Mouse (Mus musculus) regulatory T cell (primary cell): ENCODE results near the gene Dhcr7.

ENCODE experiments used
- in situ Hi-C: fragments of 300-600 bp; cut with MboI, MseI; formaldehyde crosslinking; loops from one replicate; pipeline ENCODE4 v1.15.1; 2025; ENCODE audit warnings: high pct_unique_total_duplicates

The Dhcr7 gene

DNA sequence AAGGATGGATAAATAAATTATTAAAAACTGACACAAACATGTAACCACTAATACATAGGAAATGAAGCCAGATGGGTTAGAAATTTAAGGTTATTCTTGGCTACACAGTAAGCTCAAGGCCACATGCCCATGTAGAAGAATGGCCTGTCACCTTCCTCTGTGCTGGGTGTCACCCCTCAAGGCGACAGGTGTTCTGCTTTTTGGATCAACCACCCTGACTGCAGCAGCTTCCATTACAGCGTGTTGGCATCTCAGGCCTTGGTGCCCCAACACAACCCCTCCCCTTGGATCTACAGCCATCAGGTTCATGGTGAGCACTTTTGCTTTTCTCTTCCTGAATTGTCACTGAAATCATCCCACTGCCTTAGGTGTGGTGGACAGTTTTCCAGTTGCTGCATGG lies 9.7 kb downstream of the Dhcr7 start:
- in situ Hi-C loops = loop anchor here (5.0 to 10.0 kb wide), 3 partner anchors 75 to 722 kb away; partner anchors contain the start of gene Ppfia1

DNA sequence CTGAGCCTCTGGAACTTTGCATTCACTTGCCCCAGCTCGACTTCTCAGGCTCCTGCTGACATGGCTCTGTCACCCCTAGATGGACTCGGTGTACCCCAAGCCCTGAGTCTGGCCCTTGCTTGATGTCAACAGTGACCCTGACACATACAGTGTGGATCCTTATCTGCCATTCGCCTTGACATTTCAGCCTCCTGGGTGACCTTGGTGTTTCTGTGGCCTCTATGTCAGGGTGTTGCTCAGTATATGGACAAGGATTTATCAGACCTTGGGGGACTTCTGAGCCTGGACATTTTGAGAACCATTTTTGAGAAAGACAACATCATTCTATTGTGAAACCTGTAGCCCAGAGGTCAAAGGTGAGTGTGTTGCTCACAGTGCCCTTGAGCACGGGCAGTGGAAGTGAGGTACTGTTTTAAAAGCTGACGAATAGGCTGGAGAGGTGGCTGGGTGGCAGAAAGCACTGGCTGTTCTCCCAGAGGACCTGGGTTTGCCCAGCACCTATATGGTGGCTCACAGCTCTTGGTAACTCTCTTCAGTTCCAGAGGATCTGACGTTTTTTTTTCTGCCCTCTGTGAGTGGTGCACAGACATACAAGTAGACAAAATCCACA lies 10.7 kb downstream of the Dhcr7 start:
- in situ Hi-C loops = loop anchor here (5.0 to 10.0 kb wide), 3 partner anchors 74 to 721 kb away; partner anchors contain the start of gene Ppfia1

DNA sequence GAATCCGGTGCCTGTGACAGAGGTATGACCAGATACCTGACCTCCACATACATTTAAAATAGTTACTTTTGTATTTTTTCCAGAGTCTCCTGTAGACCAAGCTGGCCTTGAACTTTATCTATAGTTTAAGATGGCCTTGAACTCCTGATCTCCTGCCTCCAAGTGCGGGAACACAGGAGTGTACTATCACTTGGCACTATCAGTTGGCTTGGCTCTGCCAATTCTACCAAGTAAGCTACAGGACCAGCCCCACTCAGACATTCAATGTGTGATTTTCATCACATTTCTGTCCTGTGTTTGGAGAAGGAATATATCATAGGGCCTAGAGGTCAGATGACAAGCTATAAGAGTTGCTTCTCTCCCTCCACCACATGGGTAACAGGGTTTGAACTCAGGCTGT lies 11.4 kb downstream of the Dhcr7 start:
- in situ Hi-C loops = loop anchor here (5.0 to 10.0 kb wide), 3 partner anchors 73 to 720 kb away; partner anchors contain the start of gene Ppfia1

DNA sequence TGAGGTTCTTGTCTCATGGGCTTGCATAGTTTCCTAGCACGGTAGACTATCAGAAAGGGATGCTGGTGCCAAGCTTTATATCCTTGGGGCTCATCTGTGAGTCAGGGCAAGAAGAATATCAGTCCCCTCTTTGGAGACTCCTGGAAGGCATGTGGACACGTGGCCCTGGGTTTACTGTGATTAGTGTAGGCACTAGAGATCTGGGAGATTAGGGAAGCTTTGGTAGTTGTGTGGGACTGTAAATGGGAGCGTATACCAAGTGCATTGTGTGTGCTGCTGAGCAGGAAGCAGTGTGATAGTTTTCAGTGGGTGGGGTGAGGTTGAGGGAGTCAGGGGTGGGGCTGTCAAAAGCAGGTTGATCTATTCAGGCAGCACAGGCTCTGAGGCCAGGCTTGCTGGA lies 12.0 kb downstream of the Dhcr7 start:
- in situ Hi-C loops = loop anchor here (5.0 to 10.0 kb wide), 3 partner anchors 72 to 720 kb away; partner anchors contain the start of gene Ppfia1

DNA sequence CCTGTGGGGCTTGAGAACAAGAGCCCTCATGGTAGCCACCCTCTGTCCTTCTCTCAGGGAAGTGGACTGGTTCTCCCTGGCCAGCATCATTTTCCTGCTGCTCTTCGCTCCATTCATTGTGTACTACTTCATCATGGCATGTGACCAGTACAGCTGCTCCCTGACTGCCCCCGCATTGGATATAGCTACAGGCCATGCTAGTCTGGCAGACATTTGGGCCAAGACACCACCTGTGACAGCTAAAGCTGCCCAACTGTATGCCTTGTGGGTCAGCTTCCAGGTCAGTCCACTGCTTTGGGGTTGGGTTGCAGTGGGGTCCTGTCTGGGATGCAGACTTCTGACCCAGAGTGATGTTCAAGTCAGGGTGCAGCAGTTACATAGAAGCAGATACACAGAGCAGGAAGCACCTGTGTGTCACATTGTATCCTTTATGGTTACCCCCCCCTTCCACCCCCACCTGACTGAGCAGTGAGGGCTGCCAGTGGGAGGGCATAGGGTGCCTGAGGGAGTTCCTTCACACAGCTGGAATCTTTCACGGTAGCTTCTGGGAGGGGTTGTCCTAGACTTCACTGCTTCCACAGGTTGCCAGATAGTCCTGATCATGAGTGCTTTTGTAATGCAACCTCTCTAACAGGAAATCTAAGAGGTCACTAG lies 14.9 kb downstream of the Dhcr7 start:
- in situ Hi-C loops = loop anchor here (10.0 kb wide), 2 partner anchors 597 to 717 kb away; partner anchors contain the start of gene Ppfia1

DNA sequence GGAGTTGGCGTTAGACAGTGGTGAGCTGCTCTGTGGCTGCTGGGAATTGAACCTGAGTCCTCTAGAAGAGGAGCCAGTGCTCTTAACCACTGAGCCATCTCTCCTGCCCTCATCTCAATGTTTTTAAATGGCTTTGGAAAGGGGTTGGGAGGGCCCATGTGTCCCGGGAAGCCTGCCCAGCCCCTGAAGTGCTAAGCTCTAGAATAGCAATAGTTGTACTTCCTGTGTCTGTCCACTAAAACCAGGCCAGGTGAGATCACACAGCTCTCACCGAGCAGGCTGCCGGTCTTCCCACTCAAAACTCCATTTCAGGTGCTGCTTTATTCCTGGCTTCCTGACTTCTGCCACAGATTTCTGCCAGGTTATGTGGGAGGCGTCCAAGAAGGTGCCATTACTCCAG lies 17.2 kb downstream of the Dhcr7 start:
- in situ Hi-C loops = no loop called here

DNA sequence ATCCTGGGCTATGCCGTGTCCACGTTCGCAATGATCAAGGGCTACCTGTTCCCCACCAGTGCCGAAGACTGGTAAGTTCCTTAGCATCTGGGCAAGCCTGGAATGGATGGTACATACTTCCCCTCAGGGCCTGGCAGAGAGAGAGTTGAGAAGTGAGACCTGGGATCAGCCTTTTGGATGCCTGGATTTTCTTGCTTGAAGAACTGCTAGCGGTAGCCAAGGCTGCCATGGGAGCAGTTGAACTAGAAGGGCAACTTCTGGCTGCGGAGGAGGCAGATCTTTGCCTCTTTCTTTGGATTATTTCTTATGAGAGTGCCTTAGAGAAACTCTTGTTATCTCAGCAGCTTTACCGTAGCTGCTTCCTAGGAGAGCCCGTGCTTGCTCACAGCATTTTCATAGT lies 18.4 kb downstream of the Dhcr7 start:
- in situ Hi-C loops = no loop called here

DNA sequence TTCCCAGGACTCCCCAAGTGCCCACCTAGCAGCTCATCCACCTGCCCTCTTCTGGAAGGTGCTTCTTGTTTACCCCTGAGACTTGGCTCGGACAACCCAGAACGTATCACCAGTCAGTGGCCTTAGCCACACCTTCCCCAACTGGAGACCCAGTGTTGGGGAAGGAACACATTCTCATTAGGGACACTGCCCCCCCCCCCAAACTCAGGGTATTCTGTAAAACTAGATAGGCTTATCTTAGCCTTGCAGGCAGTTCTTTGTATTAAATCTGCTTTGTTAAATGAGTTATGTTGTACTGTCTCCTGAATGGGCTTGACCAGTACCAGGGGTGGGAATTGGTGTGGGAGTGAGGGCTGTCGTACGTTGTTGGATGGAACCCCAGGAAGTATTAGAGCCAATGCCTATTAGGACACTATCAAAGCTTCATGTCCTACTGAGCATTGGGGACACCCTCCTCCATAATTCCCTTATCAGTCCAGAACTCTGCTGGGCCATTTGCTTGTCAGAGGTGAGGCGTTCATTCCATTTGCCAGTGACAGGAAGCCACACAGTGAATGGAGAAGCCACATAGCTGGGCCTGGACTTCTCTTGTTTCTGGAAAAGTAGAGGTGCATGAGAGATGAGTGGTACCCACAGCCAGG lies 25.3 kb downstream of the Dhcr7 start:
- in situ Hi-C loops = no loop called here

DNA sequence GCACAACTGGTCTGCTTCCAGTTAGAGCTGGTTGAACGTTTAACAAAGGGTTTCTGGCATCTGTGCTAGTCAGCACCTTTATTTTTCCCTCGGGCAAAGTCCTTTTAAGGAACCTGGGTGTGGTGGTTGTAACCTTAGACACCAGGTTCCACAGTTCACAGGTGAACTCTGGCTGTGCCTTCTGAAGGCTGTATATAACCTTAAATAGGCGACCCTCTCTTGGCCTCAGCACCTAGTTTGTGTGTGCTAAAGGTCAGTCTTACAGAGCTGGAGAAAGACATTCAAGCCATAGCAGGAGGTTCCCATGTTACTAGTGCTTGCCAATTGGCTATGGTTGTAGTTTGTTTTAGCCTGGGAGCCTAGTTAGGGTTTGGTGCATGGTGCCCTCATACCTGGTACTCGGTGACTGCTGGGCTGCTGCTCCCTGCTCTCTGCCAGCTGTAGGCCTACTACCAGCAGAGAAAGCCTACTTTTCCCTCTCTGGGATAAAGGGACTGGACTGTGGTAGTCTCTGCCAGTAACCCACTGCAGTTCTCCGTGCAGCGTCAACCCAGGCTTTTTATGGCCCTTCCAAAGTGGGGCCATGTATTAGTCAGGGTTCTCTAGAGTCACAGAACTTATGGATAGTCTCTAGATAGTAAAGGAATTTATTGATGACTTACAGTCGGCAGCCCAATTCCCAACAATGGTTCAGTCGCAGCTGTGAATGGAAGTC lies 26.0 kb downstream of the Dhcr7 start:
- in situ Hi-C loops = no loop called here

DNA sequence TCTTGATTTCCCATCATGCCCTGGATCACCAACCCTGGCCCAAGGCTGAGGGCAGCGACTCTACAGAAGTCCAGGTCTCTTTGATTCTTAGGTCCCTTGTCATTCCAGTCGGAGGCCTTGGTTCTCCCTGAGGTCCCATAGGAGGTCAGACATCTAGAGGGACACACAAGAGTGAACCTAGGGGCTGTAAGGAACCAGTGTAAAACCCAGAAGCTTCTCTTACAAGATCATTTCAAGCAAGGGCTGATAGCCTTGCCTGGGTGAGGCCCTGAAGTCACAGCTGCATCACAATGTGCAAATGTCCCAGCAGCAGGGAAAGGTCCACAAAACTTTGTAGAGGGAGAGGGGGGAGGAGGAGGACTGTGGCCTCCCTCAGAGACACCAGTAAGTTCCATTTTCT lies 43.6 kb downstream of the Dhcr7 start, which contains the start of gene Gm498:
Gene Gm498, plus strand, starts transcription at position 301 of the 400 bp plus-strand sequence.
- in situ Hi-C loops = no loop called here

DNA sequence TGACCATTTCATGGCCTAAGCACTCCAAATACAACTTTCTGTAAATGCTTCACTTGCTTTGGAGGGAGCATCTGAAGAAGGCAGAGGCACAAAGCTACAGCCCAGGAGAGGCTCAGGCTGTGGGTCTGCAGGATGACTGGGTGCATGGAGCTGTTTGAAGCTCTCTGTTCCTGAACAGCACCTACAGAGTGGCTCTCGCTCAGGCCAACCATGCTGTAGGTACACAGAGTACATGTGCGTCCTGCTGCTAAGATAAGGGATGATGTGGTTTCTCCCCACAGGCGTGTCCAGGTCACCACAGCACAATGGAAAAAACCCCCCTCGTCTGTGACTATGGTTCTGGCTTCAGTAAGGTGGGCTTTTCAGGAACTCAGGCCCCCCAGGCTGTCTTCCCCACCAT lies 45.9 kb downstream of the Dhcr7 start:
- in situ Hi-C loops = no loop called here

DNA sequence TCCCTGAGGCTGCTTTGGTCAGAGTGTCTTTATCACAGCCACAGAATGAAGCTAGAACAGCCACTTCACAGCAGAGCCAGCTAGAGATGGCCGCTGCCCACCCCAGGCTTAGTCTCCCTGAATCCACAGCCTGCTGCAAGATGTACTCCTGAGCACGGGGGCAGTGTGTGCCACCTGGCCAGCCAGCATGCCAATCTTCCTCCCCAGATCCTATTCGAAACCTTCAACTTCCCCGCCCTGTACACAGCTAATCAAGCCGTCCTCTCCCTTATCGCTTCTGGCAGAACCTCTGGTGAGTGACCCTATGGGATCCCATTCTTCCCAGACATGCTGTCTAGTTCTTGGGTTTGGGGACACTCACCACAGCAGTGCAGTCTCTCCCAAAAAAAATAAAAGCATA lies 60.8 kb downstream of the Dhcr7 start:
- in situ Hi-C loops = no loop called here

DNA sequence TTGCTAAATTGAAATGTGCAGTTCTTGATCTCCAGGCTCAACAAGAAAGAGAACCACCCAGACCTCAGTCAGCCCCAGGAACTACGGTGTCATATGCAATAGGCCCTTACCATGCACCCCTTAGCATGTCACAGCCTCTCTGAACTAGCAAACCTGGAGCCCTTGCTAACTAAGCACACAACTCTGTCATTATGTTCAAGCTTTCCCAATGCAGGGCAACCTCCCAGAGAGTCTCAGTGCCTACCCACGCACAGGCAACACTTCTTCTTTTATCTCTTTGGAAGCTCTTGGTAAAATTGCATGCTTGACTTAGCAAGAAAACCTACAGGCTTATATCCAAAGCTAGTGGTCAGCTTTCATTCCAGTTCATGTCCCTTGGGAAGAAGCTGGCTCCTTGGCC lies 68.2 kb downstream of the Dhcr7 start:
- in situ Hi-C loops = no loop called here

DNA sequence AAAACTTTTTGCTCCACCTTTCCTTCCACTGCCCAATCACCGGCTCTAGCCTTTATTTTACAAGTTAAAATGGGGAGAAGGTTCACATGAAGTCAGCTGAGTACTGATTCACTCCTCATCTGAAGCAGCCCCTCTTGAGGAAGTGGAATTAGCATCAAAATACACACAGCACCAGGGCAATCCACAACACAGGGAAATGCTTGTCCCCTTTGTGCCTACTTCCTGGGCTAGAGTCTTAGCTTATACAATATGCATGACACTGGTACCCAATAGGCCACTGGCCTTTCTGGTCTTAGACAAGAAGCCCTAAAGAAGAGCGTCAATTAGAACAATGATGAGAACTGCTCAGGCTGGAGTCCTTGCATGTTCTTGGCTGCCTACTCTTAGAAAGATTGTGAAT lies 69.4 kb downstream of the Dhcr7 start:
- in situ Hi-C loops = no loop called here
